Comparison of ENCODE assay signal across 8 mouse cellular contexts in the genomic region with DNA sequence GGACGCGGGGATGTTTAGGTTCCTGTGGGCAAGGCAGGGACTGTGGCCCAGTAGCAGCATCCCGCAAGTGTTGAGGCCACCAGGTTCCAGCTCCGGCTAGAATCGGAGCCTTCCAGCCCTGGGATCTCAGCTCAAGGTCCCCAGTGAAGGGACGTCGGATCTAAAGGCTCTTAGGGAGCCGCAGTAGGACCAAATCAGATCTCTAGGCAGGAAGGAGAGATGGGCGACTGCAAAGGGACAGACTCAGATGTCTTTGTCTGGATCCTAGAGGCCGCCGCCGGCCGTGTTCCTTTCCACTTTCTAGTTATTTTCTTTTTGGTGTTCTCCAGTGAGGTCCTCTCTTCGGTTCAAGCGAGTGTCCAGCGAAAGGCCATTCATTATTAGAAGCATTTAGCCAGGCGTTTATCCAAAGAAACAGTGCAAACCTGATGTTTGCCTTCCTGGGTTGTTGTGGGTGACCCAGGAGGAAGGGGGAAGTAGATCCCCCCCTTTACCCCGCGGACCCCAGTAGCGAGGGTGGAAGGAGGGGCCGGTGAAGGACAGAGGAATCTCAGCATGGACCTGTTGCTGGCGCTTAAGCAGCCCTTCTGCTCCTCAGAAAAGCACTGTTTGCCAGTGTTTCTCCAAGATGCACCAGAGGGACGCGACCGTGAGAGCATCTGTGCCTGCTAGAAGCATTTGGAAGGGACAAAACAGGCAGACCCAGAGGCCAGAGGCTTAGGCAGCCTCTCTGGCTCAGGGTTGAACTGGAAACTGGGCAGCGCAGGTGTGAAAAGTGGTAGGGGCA. TPM values are rescaled to one million over a fixed set of nuclear protein-coding genes. Genes with fewer than 3 reads are reported as not detected.
DNase-seq lines count a peak whose midpoint lies in the region; ATAC-seq and TF ChIP-seq lines count a peak whose summit lies in the region.

No protein-coding gene starts in this region.

- H3K27ac ChIP-seq in spleen, adult 2 months (ENCODE audit: insufficient read depth, low read length) = peak overlapping the region; percentile 76
- H3K27ac ChIP-seq in liver, embryonic 11.5 days (ENCODE audit: low read depth, low read length) = no peak overlapping the region
- peak overlapping the region; percentile 28 for H3K27ac ChIP-seq in stomach, embryonic 16.5 days (ENCODE audit: low read length)

- no peak for ATAC-seq in liver, embryonic 11.5 days (replicated peaks; ENCODE audit: low FRiP score)
- ATAC-seq in stomach, embryonic 16.5 days (ENCODE audit: insufficient read depth, low FRiP score) = no peak

- no peaks in the 10 kb centered on the region for H3K36me3 ChIP-seq in spleen, adult 2 months (ENCODE audit: control insufficient read depth, insufficient read depth, low read length)
- H3K36me3 ChIP-seq in liver, embryonic 11.5 days (ENCODE audit: control insufficient read depth, insufficient read depth, low read length) = no peaks in the 10 kb centered on the region
- H3K36me3 ChIP-seq in stomach, embryonic 16.5 days (ENCODE audit: control insufficient read depth, insufficient read depth, low read length) = no peaks in the 10 kb centered on the region

- WGBS in spleen, adult 2 months = 3% methylated on average over 26 of the region's 26 CpGs
- WGBS in liver, embryonic 11.5 days = 3% methylated on average over 26 of the region's 26 CpGs
- WGBS in stomach, embryonic 16.5 days = 14% methylated on average over 26 of the region's 26 CpGs

- no peak for TF ChIP-seq CTCF in spleen, adult 2 months (IDR thresholded peaks at IDR 0.05; ENCODE audit: extremely low read depth, insufficient read depth, insufficient read length, insufficient replicate concordance)

- peak overlapping the region; percentile 64 for H3K4me2 ChIP-seq in liver, embryonic 11.5 days
- H3K4me2 ChIP-seq in stomach, embryonic 16.5 days (ENCODE audit: low read depth, low read length) = peak overlapping the region; percentile 66

- H3K27me3 ChIP-seq in spleen, adult 2 months (ENCODE audit: control insufficient read depth, insufficient read depth, low read length) = peaks cover 10% of the 10 kb centered on the region
- peaks cover 94% of the 10 kb centered on the region for H3K27me3 ChIP-seq in liver, embryonic 11.5 days (replicated peaks; ENCODE audit: control insufficient read depth, insufficient read depth, low read length)
- peaks cover 20% of the 10 kb centered on the region for H3K27me3 ChIP-seq in stomach, embryonic 16.5 days (ENCODE audit: control insufficient read depth, insufficient read depth, low read length)

- peak overlapping the region; percentile 46; the same call in 1 of the 2 replicates for H3K4me3 ChIP-seq in spleen, adult 2 months (ENCODE audit: extremely low read depth, insufficient read depth, insufficient read length)
- H3K4me3 ChIP-seq in liver, embryonic 11.5 days (ENCODE audit: low read depth, low read length) = peak overlapping the region; percentile 45
- peak overlapping the region; percentile 51 for H3K4me3 ChIP-seq in stomach, embryonic 16.5 days (replicated peaks; ENCODE audit: low read length)

- no peaks in the 10 kb centered on the region for H3K9me3 ChIP-seq in liver, embryonic 11.5 days (ENCODE audit: control insufficient read depth, low read length)
- H3K9me3 ChIP-seq in stomach, embryonic 16.5 days (replicated peaks; ENCODE audit: control insufficient read depth, low read length) = no peaks in the 10 kb centered on the region

- H3K9ac ChIP-seq in liver, embryonic 11.5 days (ENCODE audit: low read depth, low read length) = no peak overlapping the region
- peak overlapping the region; percentile 69 for H3K9ac ChIP-seq in stomach, embryonic 16.5 days (ENCODE audit: low read length)

- peak; percentile 23 for DNase-seq in adrenal gland, adult 2 months
- DNase-seq in adrenal gland, postnatal 25 days = no peak
- DNase-seq in spleen, adult 2 months (ENCODE audit: low read depth in 1 of 2, low spot score in 2 of 2) = no peak
- no peak for DNase-seq in spleen, postnatal 36 days (ENCODE audit: low spot score in 2 of 2)
- DNase-seq in liver, embryonic 11.5 days (ENCODE audit: low spot score) = no peak
- no peak for DNase-seq in adrenal gland, adult 18-20 months (ENCODE audit: low spot score in 2 of 2)
- DNase-seq in right cerebral cortex, adult 18-20 months = no peak

- H3K4me1 ChIP-seq in spleen, adult 2 months (ENCODE audit: control insufficient read depth, insufficient read depth, insufficient read length) = no peaks in the 10 kb centered on the region
- H3K4me1 ChIP-seq in liver, embryonic 11.5 days (replicated peaks; ENCODE audit: control insufficient read depth, insufficient read depth, low read length) = peaks cover 6% of the 10 kb centered on the region; the same call in 1 of the 2 replicates
- peaks cover 12% of the 10 kb centered on the region; the same call in 1 of the 2 replicates for H3K4me1 ChIP-seq in stomach, embryonic 16.5 days (ENCODE audit: control insufficient read depth, insufficient read depth, low read length)

- TF ChIP-seq POLR2A in spleen, adult 2 months (IDR thresholded peaks at IDR 0.05; ENCODE audit: low read depth, low read length) = no peak

RNA-seq across cellular contexts. Expression of a gene that starts 34.3 kb away (rescaled TPM):
- 100 to 1,000 TPM; 109 to 132 TPM for total RNA-seq in adrenal gland, adult 2 months (2021)
- 401 and 472 TPM in 2 replicates for polyA plus RNA-seq in adrenal gland, adult 2 months (2012; rRNA removed)
- total RNA-seq in adrenal gland, postnatal 25 days (2021) = 101 and 117 TPM in 2 replicates
- polyA plus RNA-seq in spleen, adult 2 months (2012; rRNA removed) = 84.6 and 134 TPM in 2 replicates
- polyA plus RNA-seq in liver, embryonic 11.5 days (2014; fragmentation: Nextera tagmentation; extraction: Ambion mirVana) = 49.6 and 49.7 TPM in 2 replicates
- 52.5 and 64.6 TPM in 2 replicates for polyA plus RNA-seq in stomach, embryonic 16.5 days (2015; fragmentation: Nextera tagmentation; extraction: Ambion mirVana)
- 100 to 1,000 TPM in 1 of 2 experiments, 10 to 100 TPM in 1; 99.3 to 123 TPM for total RNA-seq in adrenal gland, adult 18-20 months (2021)
